Mouse (Mus musculus) midbrain, embryonic 16.5 days (tissue): ENCODE data around the gene Cst7. TPM values are rescaled to one million over a fixed set of nuclear protein-coding genes. Genes with fewer than 3 reads are reported as not detected.

Source experiments
- ATAC-seq: fragments of 200-750 bp; cut with Nextera tagmentation; 2 replicates; pipeline ENCODE4 v1.8.0; 2017; ENCODE audit warnings: moderate TSS enrichment
- H3K27ac ChIP-seq: fragments of 300-500 bp; sonication (generic); 2 replicates; pipeline ENCODE4 v1.5.1; 2014; ENCODE audit warnings: mild to moderate bottlenecking, low read length, mixed read lengths
- H3K27me3 ChIP-seq: fragments of 300-500 bp; sonication (generic); 2 replicates; pipeline ENCODE4 v1.6.1; 2014; ENCODE audit warnings: low read depth, low read length, mixed read lengths; ENCODE audit not compliant: control insufficient read depth, insufficient read depth
- H3K36me3 ChIP-seq: fragments of 300-500 bp; sonication (generic); 2 replicates; pipeline ENCODE4 v1.6.1; 2014; ENCODE audit warnings: mild to moderate bottlenecking, low read length, moderate library complexity, mixed read lengths; ENCODE audit not compliant: control insufficient read depth, insufficient read depth
- H3K4me1 ChIP-seq: fragments of 300-500 bp; sonication (generic); 2 replicates; pipeline ENCODE4 v1.6.1; 2014; ENCODE audit warnings: mild to moderate bottlenecking, low read length, mixed read lengths; ENCODE audit not compliant: control insufficient read depth, insufficient read depth
- H3K4me2 ChIP-seq: fragments of 300-500 bp; sonication (generic); 2 replicates; pipeline ENCODE4 v1.6.1; 2014; ENCODE audit warnings: mild to moderate bottlenecking, low read length, mixed read lengths
- H3K4me3 ChIP-seq: fragments of 300-500 bp; sonication (generic); 2 replicates; pipeline ENCODE4 v1.5.1; 2014; ENCODE audit warnings: low read depth, mild to moderate bottlenecking, low read length, moderate library complexity, mixed read lengths
- H3K9ac ChIP-seq: fragments of 300-500 bp; sonication (generic); 2 replicates; pipeline ENCODE4 v1.6.1; 2014; ENCODE audit warnings: low read depth, low read length, mixed read lengths
- H3K9me3 ChIP-seq: fragments of 300-500 bp; sonication (generic); replicated peaks from 2 replicates; pipeline ENCODE4 v1.6.1; 2014; ENCODE audit warnings: mild to moderate bottlenecking, low read length, mixed read lengths; ENCODE audit not compliant: control insufficient read depth, poor library complexity, severe bottlenecking
- WGBS: fragments of 180-500 bp; shearing (Covaris S2); extraction: QIAGEN DNeasy Blood & Tissue Kit; methylation state at CpG from one replicate; pipeline ENCODE4 v1.1.7; 2014; 5-methylcytosine and 5-hydroxymethylcytosine counted together
- polyA plus RNA-seq: library from polyadenylated mRNA; unstranded; fragments of >200 nt; fragmentation: Nextera tagmentation; extraction: Ambion mirVana; gene quantifications from 2 replicates; pipeline ENCODE4 v1.2.1, GENCODE M21; 2015

Cst7 gene
- polyA plus RNA-seq, 1 experiment from 2014 or later: 0.44 TPM

DNA sequence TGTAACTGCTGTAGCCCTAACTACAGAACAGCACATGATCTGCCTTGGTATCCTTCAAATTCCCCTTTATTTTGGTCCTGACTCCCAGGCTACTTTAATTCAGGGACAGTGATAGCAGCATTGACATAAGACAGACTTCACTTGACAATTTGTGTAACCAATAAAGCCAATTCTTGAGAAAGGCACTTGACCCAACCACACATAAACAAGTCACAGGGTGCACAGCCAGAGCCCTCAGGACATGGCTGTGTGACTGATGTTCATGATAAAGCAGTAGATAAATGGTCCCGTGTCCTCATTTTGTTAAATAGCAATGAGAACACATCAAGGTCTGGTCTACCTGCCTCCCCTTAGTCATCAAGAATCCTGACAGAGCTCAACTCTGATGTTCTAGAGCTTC is 9.4 kb downstream of the Cst7 start:
- H3K27ac ChIP-seq: no peak overlapping the region
- no peak overlapping the region for H3K4me3 ChIP-seq
- WGBS: 81% methylated on average over 1 of the region's 1 CpGs
- H3K27me3 ChIP-seq: no peaks in the 10 kb centered on the region
- no peak for ATAC-seq
- no peaks in the 10 kb centered on the region for H3K4me1 ChIP-seq
- no peak overlapping the region for H3K4me2 ChIP-seq
- H3K36me3 ChIP-seq: peaks cover 15% of the 10 kb centered on the region
- H3K9me3 ChIP-seq: no peaks in the 10 kb centered on the region
- no peak overlapping the region for H3K9ac ChIP-seq

DNA sequence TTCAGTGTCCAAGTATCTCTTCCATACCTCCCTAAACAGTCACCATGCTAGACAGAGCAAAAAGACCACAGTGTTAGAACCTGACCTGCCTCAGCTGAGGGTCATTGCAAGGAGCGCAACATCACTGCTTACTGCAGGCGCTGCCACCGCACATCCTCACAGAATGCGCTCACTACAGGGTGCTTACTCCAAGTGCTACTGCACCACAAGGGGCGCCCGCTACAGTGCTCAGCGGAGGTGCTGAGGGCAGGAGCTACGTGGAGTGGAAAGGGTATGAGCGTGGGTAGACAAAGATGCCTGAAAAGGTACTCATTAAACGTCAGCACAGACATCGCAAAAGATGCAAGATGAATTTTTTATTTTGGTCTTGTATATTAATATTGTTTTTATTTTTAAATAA is 18.9 kb downstream of the Cst7 start:
- WGBS: 75% methylated on average over 11 of the region's 11 CpGs
- Histone ChIP-seq H3K36me3 (peaks cover 38% of the 10 kb centered on the region), H3K9me3 (no peaks in the 10 kb centered on the region), H3K9ac (no peak overlapping the region), H3K27ac (no peak overlapping the region), H3K4me2 (no peak overlapping the region), H3K4me3 (no peak overlapping the region), H3K4me1 (no peaks in the 10 kb centered on the region), H3K27me3 (no peaks in the 10 kb centered on the region)
- no peak for ATAC-seq

- Histone ChIP-seq H3K4me3 (no peak overlapping the region), H3K9ac (no peak overlapping the region), H3K27me3 (no peaks in the 10 kb centered on the region), H3K4me2 (no peak overlapping the region), H3K9me3 (no peaks in the 10 kb centered on the region), H3K27ac (no peak overlapping the region), H3K4me1 (no peaks in the 10 kb centered on the region), H3K36me3 (peaks cover 11% of the 10 kb centered on the region)
- WGBS: 96% methylated on average over 3 of the region's 3 CpGs
- ATAC-seq: no peak
These were observed 25.4 kb downstream of the Cst7 start for GRCm38 (mm10) chr2:150595411-150596190.

DNA sequence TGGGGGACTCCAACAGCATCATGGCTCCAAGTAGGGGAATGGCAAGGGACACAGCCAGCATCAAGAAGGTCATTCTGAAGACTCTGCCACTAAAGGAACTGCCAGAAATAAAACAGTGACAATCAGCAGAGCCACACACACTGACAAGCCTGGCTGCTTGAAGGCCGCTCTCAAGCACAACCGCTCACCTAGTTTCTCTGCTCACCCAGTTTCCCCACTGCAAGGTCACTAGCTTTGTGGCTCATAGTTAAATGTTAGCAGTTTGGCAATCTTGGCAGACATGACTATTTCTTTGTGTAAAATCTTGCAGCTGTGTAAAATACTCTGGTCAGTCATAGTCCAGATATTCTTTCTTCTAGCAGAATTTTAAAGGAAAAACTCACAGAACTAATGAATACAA is 30.0 kb downstream of the Cst7 start:
- Histone ChIP-seq H3K27ac (no peak overlapping the region), H3K4me3 (no peak overlapping the region), H3K9me3 (no peaks in the 10 kb centered on the region), H3K4me1 (no peaks in the 10 kb centered on the region), H3K27me3 (no peaks in the 10 kb centered on the region), H3K9ac (no peak overlapping the region), H3K4me2 (no peak overlapping the region), H3K36me3 (0 out of 2 replicates have a peak, but pooled peaks cover 3% of the 10 kb centered on the region)
- WGBS: 97% methylated on average over 2 of the region's 2 CpGs
- ATAC-seq: no peak

DNA sequence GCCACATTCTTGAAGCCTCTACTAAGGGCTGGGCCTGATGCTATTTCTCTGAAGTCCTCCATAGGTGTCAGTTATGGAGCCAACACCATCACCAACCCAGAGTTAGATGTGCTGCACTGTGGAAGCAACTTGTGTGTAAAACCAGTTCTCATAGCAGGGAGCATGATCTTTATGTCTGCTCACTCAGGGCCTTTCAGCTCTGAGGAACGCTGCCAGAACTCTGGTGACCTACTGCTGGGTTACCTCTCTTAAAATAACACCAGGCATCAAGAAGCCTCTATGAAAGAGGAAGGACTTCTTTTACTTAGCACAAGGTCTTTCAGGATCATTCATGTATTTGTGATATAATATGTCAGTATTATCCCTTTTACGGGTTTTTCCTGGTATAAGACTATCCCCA is 32.0 kb downstream of the Cst7 start:
- 85% methylated on average over 2 of the region's 2 CpGs for WGBS
- no peak overlapping the region for H3K4me3 ChIP-seq
- H3K36me3 ChIP-seq: no peaks in the 10 kb centered on the region
- peaks cover 3% of the 10 kb centered on the region for H3K4me1 ChIP-seq
- no peaks in the 10 kb centered on the region for H3K27me3 ChIP-seq
- no peak overlapping the region for H3K9ac ChIP-seq
- ATAC-seq: no peak
- H3K27ac ChIP-seq: no peak overlapping the region
- no peaks in the 10 kb centered on the region for H3K9me3 ChIP-seq
- no peak overlapping the region for H3K4me2 ChIP-seq

- ATAC-seq: no peak
These were observed 34.6 kb downstream of the Cst7 start for GRCm38 (mm10) chr2:150604802-150605201.

DNA sequence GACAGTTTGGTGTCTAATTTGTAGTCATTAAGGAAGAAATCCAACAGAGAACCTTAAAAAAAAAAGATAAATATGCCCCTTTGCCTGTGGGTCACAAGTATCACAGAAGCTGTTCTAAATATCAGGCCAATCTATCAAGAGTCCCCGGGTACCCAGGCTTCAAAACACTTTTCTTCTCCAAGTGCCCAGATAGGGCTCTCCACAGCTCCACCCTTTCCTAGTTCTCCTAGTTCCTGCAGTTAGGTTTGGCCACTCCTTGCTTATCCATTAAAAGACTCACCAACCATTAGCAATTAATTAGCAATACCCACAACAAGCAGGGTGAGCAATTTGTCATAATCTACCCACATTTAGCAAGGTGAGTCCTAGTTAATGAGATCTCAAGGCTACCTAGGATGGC is 36.9 kb downstream of the Cst7 start:
- peak overlapping the region; percentile 90; the same call in 1 of the 2 replicates for H3K4me3 ChIP-seq
- 92% methylated on average over 1 of the region's 1 CpGs for WGBS
- H3K9me3 ChIP-seq: no peaks in the 10 kb centered on the region
- ATAC-seq: no peak
- H3K9ac ChIP-seq: 0 out of 2 replicates have a peak overlapping the region, but pooled peaks have one; percentile 94
- H3K4me1 ChIP-seq: peaks cover 15% of the 10 kb centered on the region
- H3K36me3 ChIP-seq: no peaks in the 10 kb centered on the region
- no peak overlapping the region for H3K27ac ChIP-seq
- peak overlapping the region; percentile 72 for H3K4me2 ChIP-seq
- no peaks in the 10 kb centered on the region for H3K27me3 ChIP-seq

More at GRCm38 (mm10) chr2:150604802-150605201, 34.6 kb downstream of the Cst7 start:
- Histone ChIP-seq H3K4me3 (no peak overlapping the region), H3K36me3 (no peaks in the 10 kb centered on the region), H3K4me2 (no peak overlapping the region), H3K27ac (no peak overlapping the region), H3K9me3 (no peaks in the 10 kb centered on the region), H3K9ac (no peak overlapping the region), H3K27me3 (no peaks in the 10 kb centered on the region), H3K4me1 (peaks cover 15% of the 10 kb centered on the region)
- WGBS: 86% methylated on average over 2 of the region's 2 CpGs

GRCm38 (mm10) chr2:150608087-150608799 is 38.0 kb downstream of the Cst7 start, which contains the start of gene Apmap:
TSS of gene Apmap (minus strand) at chr2:150608567.
- peak within 1 kb of the TSS; percentile 72 for H3K4me2 ChIP-seq
- H3K27me3 ChIP-seq: no peaks in the 10 kb centered on the region
- WGBS: under 1% methylated on average over 41 of the region's 42 CpGs
- H3K27ac ChIP-seq: peak within 1 kb of the TSS; percentile 69
- peak within 1 kb of the TSS; percentile 90 for H3K4me3 ChIP-seq
- peak within 1 kb of the TSS; percentile 94 for H3K9ac ChIP-seq
- peaks cover 15% of the 10 kb centered on the region for H3K4me1 ChIP-seq
- peak; percentile 98 for ATAC-seq
- H3K9me3 ChIP-seq: no peaks in the 10 kb centered on the region
- no peaks in the 10 kb centered on the region for H3K36me3 ChIP-seq
